Mouse (Mus musculus): Measurements from ENCODE around the gene Il4.

- TF ChIP-seq POLR2A (IDR thresholded peaks at IDR 0.05; ENCODE audit: borderline replicate concordance, extremely low read depth, insufficient read depth, insufficient read length, poor library complexity, severe bottlenecking) (no peak), CTCF (IDR thresholded peaks at IDR 0.05; ENCODE audit: borderline replicate concordance, extremely low read depth, insufficient read depth, insufficient read length) (no peak)
Observed at GRCm38 (mm10) chr11:53566646-53567045, 51.8 kb downstream of the Il4 start.

All from brain, embryonic 14.5 days (tissue).